8 mouse cellular contexts compared by ENCODE assay signal in genomic region chr3:142700442-142701322, GRCm38 (mm10). TPM values are rescaled to one million over a fixed set of nuclear protein-coding genes. Genes with fewer than 3 reads are reported as not detected.
A peak's percentile ranks its signal among the peaks of the same experiment; 100 is the strongest.
DNase-seq lines count a peak whose midpoint lies in the region; ATAC-seq and TF ChIP-seq lines count a peak whose summit lies in the region.

Gene Kyat3 (plus strand): TSS chr3:142701051.

- peak within 1 kb of the TSS; percentile 7 for H3K27ac ChIP-seq in bone marrow, adult 2 months (ENCODE audit: control insufficient read depth, insufficient read depth, low read depth, low read length, poor library complexity)
- peak within 1 kb of the TSS; percentile 21 for H3K27ac ChIP-seq in embryonic fibroblast, embryonic 13.5 days (ENCODE audit: insufficient read depth, low read length)
- peak within 1 kb of the TSS; percentile 51 for H3K27ac ChIP-seq in kidney, embryonic 14.5 days (ENCODE audit: low read depth, low read length)
- H3K27ac ChIP-seq in limb, embryonic 15.5 days, result peak within 1 kb of the TSS; percentile 71

- no peak for TF ChIP-seq CTCF in bone marrow, adult 2 months (IDR thresholded peaks at IDR 0.05; ENCODE audit: control insufficient read depth, insufficient read depth, low read length)
- TF ChIP-seq CTCF in embryonic fibroblast, embryonic 13.5 days (IDR thresholded peaks at IDR 0.05; ENCODE audit: borderline replicate concordance, insufficient read depth, low read length), result no peak; the same call in 1 of the 2 replicates

- H3K4me1 ChIP-seq in bone marrow, adult 2 months (ENCODE audit: control insufficient read depth, insufficient read depth, low read length), result no peaks in the 10 kb centered on the region; the same call in 1 of the 2 replicates
- peaks cover 4% of the 10 kb centered on the region; the same call in 1 of the 2 replicates for H3K4me1 ChIP-seq in embryonic fibroblast, embryonic 13.5 days (ENCODE audit: control insufficient read depth, insufficient read depth, low read length)
- H3K4me1 ChIP-seq in kidney, embryonic 14.5 days (ENCODE audit: control insufficient read depth, insufficient read depth, low read length), result 0 out of 2 replicates have a peak, but pooled peaks cover 3% of the 10 kb centered on the region
- H3K4me1 ChIP-seq in limb, embryonic 15.5 days, result peaks cover 10% of the 10 kb centered on the region

- H3K9me3 ChIP-seq in kidney, embryonic 14.5 days (ENCODE audit: control insufficient read depth, low read length), result 0 out of 2 replicates have a peak, but pooled peaks cover 2% of the 10 kb centered on the region
- H3K9me3 ChIP-seq in limb, embryonic 15.5 days, result no peaks in the 10 kb centered on the region

- 1% methylated on average over 48 of the region's 48 CpGs for WGBS in bone marrow, adult 2 months
- WGBS in kidney, embryonic 14.5 days, result under 1% methylated on average over 48 of the region's 48 CpGs
- under 1% methylated on average over 48 of the region's 48 CpGs for WGBS in limb, embryonic 15.5 days

- H3K4me3 ChIP-seq in bone marrow, adult 2 months (replicated peaks; ENCODE audit: control insufficient read depth, low read depth, low read length), result peak within 1 kb of the TSS; percentile 79
- peak within 1 kb of the TSS; percentile 54 for H3K4me3 ChIP-seq in embryonic fibroblast, embryonic 13.5 days (ENCODE audit: insufficient read depth, low read length)
- H3K4me3 ChIP-seq in kidney, embryonic 14.5 days (ENCODE audit: low read length), result peak within 1 kb of the TSS; percentile 57
- peak within 1 kb of the TSS; percentile 53 for H3K4me3 ChIP-seq in limb, embryonic 15.5 days

- 0 out of 2 replicates have a peak, but pooled peaks have one; percentile 32 for TF ChIP-seq POLR2A in bone marrow, adult 2 months (IDR thresholded peaks at IDR 0.05; ENCODE audit: borderline replicate concordance, control insufficient read depth, low read depth, low read length)
- TF ChIP-seq POLR2A in embryonic fibroblast, embryonic 13.5 days (IDR thresholded peaks at IDR 0.05; ENCODE audit: low read depth, low read length), result peak; percentile 84

- DNase-seq in 3134 (ENCODE audit: extremely low read depth, insufficient read length, low spot score), result peak; percentile 93
- DNase-seq in heart, adult 9 months (ENCODE audit: low spot score in 2 of 2), result peak; percentile 98 to 99
- DNase-seq in monocyte, adult 2 months (ENCODE audit: low read depth in 1 of 2, low spot score in 2 of 2), result peak; percentile 71 to 81
- DNase-seq in spleen, postnatal 36 days (ENCODE audit: low spot score in 2 of 2), result peak; percentile 80 to 84

- H3K4me2 ChIP-seq in kidney, embryonic 14.5 days (replicated peaks; ENCODE audit: low read depth, low read length), result peak within 1 kb of the TSS; percentile 71
- peak within 1 kb of the TSS; percentile 77 for H3K4me2 ChIP-seq in limb, embryonic 15.5 days

- H3K36me3 ChIP-seq in kidney, embryonic 14.5 days (ENCODE audit: control insufficient read depth, insufficient read depth, low read length), result no peaks in the 10 kb centered on the region
- no peaks in the 10 kb centered on the region for H3K36me3 ChIP-seq in limb, embryonic 15.5 days

- ATAC-seq in kidney, embryonic 14.5 days (ENCODE audit: low FRiP score, low TSS enrichment), result peak; percentile 100
- ATAC-seq in limb, embryonic 15.5 days (ENCODE audit: insufficient number of reproducible peaks, low FRiP score, low TSS enrichment, low read depth), result peak; percentile 99

- H3K27me3 ChIP-seq in kidney, embryonic 14.5 days (ENCODE audit: control insufficient read depth, insufficient read depth, low read length), result no peaks in the 10 kb centered on the region
- H3K27me3 ChIP-seq in limb, embryonic 15.5 days, result peaks cover 8% of the 10 kb centered on the region; the same call in 1 of the 2 replicates

- peak within 1 kb of the TSS; percentile 60 for H3K9ac ChIP-seq in kidney, embryonic 14.5 days (ENCODE audit: low read depth, low read length)
- peak within 1 kb of the TSS; percentile 42 for H3K9ac ChIP-seq in limb, embryonic 15.5 days

RNA-seq across cellular contexts. Expression of gene Kyat3, which starts in this region (rescaled TPM):
- polyA plus RNA-seq in bone marrow, adult 2 months (2011; ENCODE audit: insufficient read depth, insufficient read length, low replicate concordance, missing spikeins), result 2.2 and 3.4 TPM in 2 replicates
- polyA plus RNA-seq in embryonic fibroblast, embryonic 13.5 days (2011; ENCODE audit: insufficient read length, low read depth, missing spikeins), result 10.8 and 18.8 TPM in 2 replicates
- polyA plus RNA-seq in kidney, embryonic 14.5 days (2014; fragmentation: Nextera tagmentation; extraction: Ambion mirVana), result 20.9 and 24.5 TPM in 2 replicates
- polyA plus RNA-seq in limb, embryonic 15.5 days (2015; fragmentation: Nextera tagmentation; extraction: Ambion mirVana), result 13.9 and 14.8 TPM in 2 replicates

Comparison
In these comparisons a context has a peak if more than half of its experiments do, and no peak if none do; other contexts are left out.
1. Peak in every context shown above with its lines: DNase-seq, ATAC-seq, H3K4me3 ChIP-seq and H3K27ac ChIP-seq.
2. H3K27ac ChIP-seq: peak in every context shown above with its lines; median percentile 71 in limb, embryonic 15.5 days; 51 in kidney, embryonic 14.5 days; 21 in embryonic fibroblast, embryonic 13.5 days; 7 in bone marrow, adult 2 months.